Mouse (Mus musculus) kidney, postnatal 36 days (tissue): ENCODE results near the gene Eif4e2.

Experiments
- DNase-seq, 2 experiments: peaks; one replicate each; pipeline ENCODE4 v3.0.0; 2021 to 2022; ENCODE audit warnings: mixed read lengths in 2 of 2

Eif4e2 gene

DNA sequence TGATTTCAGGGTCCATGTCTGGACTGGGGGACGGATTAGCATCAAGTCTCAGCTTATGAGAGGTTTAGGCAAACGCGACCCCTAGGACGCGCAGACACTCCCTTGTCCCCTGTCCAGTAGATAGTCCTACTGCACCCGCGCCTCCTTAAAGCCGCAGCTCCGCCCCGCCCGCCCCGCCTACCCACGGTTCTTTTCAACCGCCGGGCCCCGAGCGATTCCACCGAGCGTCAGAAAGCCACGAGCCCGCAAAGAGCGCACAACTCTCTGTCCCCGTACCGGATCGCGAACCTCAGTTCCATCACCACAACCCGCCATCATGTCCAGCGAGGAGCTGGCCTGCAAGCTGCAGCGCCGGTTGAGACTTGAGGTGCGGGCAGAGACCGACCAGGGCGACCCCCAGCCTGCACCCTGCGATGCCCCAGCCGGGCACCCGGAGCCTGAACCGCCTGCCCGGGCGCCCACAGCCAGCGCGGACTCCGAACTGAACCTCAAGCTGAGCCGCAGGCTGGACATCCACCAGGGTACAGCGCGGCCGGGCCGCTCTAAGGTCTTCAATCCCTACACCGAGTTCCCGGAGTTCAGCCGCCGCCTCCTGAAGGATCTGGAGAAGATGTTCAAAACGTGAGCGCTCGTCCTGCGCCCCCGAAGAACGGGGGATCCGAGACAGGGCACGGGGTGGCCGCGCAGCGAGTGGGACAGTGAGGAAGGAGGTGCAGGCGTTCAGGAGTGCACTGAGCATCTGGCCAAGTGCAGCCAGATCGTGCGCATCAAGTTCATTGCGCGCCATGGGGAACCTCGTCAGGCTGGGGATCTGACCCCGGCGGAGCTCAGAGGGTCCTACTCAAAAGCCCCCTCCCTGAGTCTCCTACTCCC is 50.7 kb downstream of the Eif4e2 start, which contains the start of gene Efhd1:
Gene Efhd1 (plus strand): TSS at position 230 of the 873 bp plus-strand sequence.
- peak; percentile 64 to 85 for DNase-seq

DNA sequence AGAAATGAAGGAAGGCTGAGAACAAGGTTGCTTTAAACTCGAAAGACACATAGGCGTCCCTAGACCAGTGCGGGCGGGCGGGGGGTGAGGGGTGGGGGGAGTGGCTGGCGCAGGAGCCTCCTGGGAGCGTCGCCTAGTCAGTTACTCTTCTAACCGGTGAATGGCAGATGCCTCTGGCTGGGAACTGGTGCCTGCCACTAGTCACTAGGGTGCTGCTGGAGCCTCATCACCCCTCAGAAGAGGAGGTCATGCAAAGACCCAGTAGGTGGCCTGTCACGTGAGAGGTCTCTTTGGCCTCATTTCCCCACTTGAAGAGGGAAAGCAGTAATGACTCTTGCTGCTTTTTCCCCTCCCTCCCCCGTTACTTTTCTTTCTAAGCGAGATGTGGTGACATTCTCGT is 51.5 kb downstream of the Eif4e2 start:
- peak; percentile 45 to 55 for DNase-seq

DNA sequence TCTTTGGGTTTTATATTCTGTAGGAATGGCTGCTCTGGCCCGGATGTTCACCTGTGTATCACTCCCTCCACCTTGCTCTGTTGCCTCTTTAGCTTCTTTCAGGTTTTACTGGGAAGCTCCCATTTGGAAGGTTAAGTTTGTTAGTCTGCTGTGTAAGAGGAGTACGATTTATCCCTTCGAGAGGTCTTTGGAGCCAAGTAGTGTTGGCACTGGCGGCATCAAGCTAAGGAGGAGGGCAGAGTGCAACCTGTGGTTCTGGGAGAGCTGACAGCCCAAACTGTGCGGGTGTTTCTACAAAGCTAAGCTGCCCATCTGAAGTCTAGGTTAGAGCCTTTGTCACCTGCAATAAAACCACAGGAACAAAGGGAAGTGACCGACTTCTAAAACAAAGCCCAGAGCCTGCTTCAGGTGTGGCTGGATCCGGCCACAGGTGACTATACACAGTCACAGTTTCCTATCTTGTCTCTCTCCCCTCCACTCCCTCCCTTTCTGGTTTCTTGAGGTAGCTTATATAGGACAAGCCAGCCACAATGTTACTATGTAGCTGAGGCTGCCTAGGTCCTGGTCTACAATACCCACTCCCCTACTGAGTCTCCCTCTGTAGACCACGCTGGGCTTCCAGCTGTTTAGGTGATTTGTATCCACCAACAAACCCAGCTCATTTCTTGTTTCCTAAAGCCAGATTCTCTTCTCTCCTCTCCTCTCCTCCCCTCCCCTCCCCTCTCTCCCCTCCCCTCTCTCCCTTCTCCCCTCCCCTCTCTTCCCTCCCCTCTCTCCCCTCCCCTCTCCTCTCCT is 52.8 kb downstream of the Eif4e2 start:
- peak in 1 of 2 experiments; percentile 47 for DNase-seq

DNA sequence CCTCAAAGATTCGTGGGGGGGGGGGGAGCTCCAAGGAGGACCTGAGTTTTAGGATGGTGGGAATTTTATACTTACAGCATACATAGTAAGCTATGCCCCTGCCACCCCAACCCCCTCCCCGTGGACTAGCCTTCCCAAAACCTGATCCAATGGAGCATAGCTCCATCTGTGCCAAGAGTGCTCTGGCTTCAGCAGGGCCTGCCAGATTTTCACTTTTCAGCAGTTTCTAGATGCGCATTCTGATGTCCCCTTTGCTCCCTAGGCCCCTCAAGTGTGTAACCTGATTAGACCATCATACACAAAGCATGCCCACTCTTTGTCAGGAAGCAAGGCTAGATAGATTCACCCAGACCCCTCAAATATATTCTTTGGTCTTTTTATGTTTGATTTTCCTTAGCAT is 56.5 kb downstream of the Eif4e2 start:
- DNase-seq, result no peak

DNA sequence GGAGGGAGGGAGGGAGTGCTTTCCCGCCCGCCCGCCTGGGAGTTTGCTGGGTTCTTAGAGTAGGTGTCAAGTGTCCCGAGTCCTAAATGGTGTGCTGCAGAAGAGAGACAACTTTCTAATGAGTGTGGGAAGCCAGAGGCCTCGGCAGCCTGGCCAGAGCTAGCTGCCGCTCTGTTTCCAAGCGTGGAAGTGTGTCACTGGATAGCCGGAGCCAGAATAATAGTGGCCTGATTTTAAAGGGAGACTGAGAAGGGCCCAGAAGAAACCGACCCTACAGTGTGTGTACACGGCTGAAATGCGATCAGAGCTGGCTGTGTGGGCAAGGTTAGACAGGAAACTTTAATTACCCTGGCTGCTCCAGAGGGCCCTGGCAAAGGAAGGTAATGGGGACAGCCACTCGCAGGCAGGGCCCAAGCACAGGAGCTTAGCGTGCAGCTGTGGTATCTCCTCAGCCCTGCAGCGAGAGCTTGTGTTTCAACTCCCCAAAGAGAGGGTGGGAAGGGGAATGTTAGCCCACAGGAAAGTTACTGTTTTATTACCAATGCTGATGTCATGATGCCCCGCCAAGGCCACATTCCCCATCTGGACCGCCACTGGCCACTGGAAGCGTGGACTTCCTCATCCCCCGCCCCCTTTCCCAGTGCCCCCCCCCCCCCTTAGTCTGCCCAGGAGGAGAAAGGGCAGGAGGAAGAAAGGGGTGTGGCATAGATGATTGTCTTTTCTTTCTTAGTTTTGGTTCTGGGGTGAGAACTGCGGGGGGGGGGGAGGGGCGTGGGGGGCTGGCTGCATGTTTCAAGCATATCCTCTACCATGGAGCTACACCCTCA is 57.1 kb downstream of the Eif4e2 start:
- DNase-seq, result no peak

DNA sequence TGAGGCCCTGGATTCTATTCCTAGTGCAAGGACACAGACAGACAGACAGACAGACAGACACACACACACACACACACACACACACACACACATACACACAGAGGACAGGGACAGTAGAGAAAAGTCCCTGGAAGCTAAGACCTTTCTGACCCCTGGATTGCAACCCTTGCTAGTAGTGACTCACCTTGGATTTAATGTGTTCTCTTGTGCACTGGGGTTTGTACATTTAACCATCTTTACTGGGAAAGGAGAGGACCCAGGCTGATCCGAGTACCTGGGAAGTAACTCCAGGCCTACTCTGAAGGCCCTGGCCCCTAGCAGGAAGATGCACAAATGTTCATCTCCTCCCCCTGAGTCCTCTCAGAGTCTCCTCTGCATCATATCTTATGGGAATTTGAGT is 57.9 kb downstream of the Eif4e2 start:
- no peak for DNase-seq

DNA sequence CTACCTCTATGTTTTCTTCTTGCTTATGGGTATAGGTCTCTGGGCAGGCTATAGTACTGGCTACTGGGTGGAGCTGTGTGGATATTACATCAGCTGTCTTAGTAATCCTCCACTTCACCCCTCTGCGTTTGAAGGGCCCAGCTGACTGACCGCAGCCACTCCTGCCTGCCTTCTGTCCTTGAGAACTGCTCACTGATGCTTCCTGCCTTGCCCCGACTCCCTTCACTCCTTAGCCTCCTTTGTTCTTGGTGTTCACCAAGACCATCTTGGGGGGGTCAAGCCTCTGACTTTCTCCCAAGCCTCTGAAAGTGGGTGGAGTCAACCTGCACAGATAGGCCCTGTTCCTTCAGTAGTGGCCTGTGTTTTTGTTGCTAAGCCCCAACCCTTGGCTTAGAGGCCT is 58.7 kb downstream of the Eif4e2 start:
- no peak for DNase-seq

DNA sequence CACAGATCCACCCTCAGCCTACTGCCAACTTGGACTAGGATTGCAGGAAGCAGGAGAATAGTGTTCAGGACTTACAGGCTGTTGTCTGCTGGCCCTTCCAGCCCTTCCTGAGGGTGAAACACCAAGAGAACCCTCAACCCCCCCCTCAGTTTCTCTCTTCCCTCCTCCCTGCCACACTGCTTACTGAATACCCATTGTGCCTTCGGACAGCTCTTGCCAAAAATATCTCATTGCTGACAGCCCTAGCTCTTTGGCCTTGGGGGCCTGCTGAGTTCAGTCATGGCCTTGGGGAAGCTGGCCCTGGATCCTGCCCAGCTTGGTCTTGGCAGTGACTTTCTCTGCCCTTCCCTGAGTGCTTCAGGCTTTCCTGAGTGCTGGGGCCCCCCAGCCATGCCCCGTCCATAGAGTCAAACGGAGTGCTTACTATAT is 59.8 kb downstream of the Eif4e2 start:
- DNase-seq, result peak in 1 of 2 experiments; percentile 38

DNA sequence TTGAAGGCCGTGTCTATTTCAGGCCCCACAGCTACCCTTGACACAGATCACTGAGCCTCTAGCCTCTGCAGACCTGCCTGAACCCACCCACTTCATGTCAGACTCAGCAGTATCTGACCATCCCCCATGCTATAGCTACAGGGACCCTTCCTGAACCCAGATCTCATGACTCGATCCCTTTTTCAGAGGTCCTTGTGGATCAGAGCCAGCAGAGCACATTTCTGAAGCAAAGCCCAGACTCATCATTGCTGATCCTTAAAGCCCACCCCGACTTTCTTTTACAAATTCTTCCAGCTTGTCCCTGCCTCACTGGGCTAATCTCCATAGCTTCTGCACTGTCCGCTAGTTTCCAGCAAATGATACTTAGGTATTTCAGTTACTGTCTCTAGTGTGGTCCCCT is 60.4 kb downstream of the Eif4e2 start:
- DNase-seq, result no peak

DNA sequence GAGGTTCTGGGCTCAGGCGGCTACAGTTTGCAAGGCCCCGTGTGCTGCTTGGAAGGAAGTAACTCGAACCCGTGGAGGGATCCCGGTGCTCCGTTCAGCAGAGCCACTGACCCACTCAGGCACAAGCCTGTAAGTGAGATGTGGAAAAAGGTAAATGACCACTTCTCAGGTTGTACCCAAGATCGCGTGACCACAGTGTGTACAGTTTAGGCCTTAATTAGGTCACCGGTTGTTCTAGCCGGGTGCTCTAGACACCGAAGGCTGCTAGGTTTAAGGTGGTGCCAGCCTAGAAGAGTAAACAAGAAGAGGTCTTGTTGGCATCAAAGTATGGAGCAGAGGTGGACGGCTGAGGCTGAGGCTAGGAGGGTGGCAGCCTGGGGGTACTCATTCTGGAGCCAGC is 61.4 kb downstream of the Eif4e2 start:
- DNase-seq, result peak; percentile 66 to 76

DNA sequence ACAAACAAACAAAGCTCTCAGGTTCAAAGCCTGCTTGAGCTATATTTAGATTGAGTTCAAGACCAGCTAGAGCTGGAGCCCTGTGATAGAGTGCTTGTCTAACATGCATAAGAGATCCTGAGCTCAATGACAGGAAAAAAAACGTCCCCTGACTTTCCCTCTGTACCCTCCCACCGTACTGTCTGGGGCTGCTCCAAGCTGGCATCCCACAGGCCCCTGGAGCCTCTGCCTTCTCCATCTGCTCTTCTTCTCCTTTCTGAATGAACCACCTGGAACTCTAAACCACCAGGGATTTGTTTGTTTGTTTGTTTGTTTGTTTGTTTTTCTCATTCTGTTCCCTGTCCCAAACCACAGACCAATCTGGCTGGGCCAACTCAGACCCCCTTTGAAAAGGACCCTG is 62.3 kb downstream of the Eif4e2 start:
- DNase-seq, result no peak

DNA sequence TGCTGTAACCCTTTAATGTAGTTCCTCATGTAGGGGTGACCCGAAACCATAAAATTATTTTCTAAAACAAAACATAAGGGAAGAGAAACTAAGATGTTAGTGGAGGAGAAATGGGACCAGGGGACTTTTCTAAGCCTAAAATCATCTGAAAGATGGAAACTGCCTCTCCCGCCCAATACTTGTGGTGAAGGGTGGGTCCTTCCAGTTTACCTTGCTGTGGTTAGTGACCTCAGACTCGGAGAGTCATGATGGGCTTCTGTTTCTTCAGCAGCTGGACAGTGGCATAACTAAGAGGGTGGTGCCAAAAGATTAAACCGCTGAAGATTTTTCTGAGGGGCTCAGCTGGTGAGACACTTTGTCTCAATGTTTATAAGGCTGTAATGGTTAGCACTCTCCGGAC is 66.6 kb downstream of the Eif4e2 start:
- DNase-seq, result no peak

DNA sequence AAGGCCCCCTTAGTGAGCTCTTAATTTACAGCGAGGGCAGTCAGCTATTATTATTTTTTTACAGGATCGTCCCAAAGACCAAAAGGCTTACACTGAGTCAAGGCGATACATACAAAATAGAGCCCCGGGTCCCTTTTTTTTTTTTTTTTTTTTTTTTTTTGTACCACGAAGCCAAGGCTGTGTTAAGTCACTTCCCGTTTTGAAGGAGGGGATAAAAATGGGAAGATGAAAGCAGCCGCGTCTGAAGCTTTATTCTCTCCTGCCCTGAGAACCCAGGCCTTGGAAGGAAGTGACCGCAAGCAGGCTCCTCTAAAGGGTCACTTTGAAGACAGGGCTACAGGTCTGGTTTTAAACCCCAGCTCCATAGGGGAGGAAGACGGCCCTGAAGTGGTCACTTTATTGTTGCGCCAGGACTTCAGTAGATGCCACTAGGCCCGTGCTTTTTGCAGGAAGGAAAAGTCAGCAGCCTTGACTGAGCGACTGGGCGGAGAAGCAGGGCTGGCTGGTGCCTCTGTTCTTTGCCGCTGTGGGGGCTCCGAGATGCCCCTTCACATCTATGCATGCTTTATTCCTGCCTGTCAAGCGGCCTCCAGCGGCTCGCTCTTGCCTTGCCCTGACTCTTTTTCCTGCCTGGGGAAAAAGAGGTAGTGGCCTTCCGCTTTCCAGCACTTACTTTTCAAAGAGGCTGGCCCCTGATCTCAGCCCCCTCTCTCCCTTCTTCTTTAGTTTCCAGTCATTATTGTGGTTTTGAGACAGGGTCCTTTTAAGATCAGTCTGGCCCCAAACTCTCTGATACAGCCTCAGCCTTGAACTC is 68.1 kb downstream of the Eif4e2 start:
- no peak for DNase-seq

DNA sequence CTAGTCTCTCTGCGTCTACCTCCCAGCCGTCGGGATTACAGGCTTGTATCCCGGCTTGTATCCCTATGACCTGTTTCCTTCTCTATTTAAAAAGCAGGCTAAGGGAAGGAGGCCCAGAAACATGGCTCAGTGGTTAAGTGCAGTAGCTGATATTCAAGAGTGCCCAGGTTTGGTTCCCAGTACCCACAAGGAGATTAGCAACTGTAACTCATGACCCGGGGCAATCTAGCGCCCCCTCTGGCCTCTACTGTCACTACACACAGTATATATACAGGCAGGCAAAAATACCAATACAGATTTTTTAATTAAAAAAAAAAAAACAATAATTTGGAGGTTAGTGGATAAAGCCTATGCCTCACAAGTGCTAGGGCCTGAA is 68.7 kb downstream of the Eif4e2 start:
- DNase-seq, result no peak

DNA sequence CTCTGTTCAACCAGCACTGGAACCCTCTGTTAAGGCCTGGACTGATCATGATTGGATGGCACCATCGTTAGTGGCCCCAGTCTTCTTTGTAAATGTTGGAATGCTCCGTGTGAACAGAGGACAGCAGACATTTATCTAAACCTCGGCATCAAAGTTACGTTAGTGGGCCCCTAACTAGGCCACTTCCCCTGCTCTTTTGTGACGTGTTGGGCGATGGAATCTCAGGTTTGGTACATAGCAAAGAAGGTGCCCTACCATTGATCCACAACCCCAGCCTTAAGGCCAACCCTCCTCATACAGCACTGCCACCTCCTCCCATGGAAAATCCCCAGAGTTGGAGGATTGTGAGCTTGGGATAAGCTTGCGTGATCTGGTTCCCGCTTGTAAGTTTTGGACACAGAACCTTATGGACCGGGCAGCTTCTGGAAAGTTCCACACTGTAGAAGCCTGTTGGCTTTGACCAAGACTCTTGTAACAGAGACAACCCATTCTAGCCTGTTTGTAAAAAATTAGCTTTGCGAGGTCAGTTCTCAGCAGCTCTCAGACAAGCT is 69.8 kb downstream of the Eif4e2 start:
- DNase-seq, result peak; percentile 35 to 48

DNA sequence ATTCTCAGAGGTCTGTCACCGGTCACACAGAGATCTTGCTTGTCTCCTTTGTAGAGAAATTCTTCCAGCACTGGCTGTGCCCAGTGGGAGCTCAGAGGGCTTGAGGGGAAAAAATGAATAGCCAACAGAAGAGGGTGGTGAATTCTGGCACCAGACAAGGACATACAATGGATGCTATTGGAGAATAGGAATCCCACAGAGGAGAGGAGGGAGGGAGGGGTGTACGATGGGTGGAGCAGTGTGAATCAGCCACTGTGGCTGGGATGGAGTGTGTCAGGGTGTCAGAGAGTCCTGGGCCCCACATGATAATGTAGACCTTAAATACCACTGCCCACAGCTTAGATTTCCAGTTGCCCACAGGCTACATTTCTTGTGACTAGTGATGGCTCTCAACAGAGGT is 73.4 kb downstream of the Eif4e2 start:
- no peak for DNase-seq
